Mouse (Mus musculus): ENCODE measurements around the gene Mfsd14b.

Gene Mfsd14b

DNA sequence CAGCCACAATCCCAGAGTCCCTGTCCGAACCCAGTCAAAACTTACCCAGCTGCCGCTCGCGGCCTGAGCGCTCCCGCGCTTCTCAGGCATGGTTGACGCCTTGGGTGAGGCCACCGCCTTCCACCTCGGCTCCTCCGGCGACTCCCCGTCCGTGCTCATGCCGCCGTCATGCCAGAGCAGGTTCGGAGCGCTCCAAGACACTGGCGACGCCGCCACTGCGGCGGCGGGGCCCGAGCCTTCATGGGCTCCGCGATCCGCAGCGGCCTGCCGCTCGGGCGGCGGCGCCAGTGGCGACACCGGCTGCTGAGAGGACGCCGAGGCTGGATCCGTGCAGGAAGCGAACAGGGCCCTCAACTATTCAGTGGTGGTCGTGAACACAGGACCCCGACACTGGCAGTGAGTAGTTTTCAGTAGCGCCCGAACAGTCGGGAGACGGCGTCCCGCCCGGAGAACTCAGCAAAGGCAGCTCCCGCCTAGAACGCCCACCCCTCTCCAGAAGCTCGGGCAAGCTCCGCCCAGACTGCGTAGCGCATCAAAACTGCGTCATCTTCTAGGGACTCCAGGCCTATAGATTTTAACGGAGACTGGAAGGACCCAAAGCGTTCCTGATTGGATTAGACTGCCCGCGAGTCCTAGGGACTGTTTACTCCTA, at the start of gene Mfsd14b:
Gene Mfsd14b (minus strand): TSS at position 517 of the 652 bp plus-strand sequence.
- DNase-seq (ENCODE audit: low spot score in 2 of 2), result peak; percentile 87 to 93

DNA sequence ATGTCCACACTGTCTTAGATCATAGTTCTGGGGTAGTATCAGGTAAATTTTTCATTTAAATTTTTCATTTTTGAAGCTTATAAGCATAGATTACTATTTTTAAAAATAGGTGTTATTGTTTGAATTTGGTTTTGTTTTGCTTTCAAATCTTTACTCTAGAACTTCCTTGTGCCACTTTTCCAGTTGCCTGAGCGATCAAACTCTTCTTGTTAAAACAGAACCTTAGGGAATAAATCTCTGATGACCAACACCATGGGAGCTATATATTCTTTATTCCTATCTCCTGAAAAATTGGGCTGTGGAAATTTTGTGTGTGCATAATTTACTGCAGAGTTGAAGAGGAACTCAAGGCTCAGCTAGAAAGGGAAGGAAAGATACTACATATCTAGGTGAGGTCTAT, 37.2 kb upstream of the Mfsd14b start, which contains the start of gene Olfr466:
Gene Olfr466 (plus strand): TSS at position 301 of the 400 bp plus-strand sequence.
- DNase-seq (ENCODE audit: low spot score in 2 of 2), result no peak

- no peak for DNase-seq (ENCODE audit: low spot score in 2 of 2)
Measured at GRCm38 (mm10) chr13:65137789-65138188, 25.0 kb upstream of the Mfsd14b start, which contains the start of gene Olfr465-ps1. Gene Olfr465-ps1 (plus strand): TSS chr13:65138089.

DNA sequence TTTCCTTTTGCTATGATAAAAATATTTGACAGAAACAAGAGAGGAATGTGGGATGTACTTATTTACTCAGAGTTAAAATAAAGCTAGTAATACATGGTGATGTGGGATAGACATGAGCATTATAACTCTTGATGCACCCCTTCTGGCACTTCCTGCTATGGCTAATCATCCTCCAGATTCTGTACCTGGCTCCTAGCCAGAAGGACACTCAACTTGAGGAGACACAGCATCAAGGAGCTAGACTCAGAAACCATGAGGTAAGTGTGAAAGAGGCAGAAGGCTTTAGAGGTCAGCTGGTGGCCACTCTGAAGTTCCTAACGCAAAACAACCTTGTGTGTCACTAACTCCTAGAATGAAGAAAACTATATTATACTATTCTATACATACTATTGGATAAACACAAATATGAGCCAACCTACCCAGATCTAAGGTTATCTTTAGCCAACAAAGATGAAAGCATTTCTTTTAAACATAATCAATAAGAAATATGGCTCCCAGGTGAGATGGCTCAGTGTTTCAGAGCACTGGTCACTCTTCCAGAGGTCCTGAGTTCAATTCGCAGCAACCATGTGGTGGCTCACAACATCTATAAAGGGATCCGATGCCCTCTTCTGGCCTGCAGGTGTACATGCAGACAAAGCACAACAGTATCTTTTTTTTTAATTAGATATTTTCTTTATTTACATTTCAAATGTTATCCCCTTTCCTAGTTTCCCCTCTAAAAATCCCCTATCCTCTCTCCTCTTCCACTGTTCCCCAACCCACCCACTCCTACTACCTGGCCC, 14.5 kb upstream of the Mfsd14b start:
- DNase-seq (ENCODE audit: low spot score in 2 of 2), result no peak

DNA sequence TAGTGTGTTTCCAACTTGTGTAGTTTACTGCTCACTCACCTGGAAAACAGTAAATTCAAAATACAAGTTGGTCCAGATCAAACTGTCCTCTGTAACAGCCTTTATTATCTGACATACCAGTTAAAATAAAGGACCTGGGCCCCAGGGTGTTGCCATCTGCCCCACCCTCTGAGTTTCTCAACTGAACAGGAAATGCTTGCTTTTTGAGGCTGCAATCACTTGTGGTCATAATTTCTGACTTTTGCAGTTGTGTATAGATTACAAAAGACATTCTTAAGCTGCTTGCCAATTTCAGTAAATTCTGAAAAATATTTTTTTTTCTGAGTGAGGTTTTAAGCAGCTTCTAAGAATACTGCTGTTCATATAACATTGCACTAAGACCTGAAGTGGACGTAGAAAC, 9.3 kb upstream of the Mfsd14b start:
- no peak for DNase-seq (ENCODE audit: low spot score in 2 of 2)

GRCm38 (mm10) chr13:65120984-65121383, 8.2 kb upstream of the Mfsd14b start:
- no peak for DNase-seq (ENCODE audit: low spot score in 2 of 2)

DNA sequence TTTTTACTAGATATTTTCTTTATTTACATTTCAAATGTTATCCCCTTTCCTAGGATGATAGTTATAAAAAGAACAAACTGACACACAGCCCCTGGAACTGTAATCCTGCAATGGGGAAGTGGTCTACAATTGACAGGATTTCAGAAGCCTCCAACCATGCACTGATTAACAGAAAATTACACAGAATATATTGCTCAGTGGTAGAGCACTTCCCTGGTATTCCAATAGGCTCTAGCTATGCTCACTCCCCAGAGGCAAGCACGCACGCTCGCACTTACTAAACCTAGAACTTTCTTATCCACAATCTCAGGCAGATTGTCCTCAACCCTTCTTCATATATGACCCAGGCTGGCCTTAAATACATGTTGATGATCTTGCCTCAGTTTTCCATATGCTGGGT, 464 bp upstream of the Mfsd14b start:
- no peak for DNase-seq (ENCODE audit: low spot score in 2 of 2)

DNA sequence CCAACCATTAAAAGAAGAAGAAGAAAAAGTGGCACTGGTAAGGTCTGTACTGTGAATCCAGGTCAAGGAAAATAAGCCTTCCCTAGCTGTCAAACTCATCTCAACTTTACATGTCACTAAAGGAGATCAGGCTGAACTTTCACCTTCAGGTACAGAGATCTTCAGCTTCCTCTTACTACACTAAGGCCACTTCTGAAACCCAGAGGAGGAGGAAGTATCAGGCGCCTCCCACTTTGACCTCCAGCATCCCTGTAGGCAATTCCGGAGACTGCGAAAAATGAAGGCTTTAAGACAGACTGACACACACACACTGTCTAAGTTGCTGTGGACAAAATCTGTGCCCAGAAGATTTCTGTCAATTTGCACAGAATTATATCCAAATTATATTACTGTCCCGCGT, 814 bp downstream of the Mfsd14b start:
- DNase-seq (ENCODE audit: low spot score in 2 of 2), result no peak

DNA sequence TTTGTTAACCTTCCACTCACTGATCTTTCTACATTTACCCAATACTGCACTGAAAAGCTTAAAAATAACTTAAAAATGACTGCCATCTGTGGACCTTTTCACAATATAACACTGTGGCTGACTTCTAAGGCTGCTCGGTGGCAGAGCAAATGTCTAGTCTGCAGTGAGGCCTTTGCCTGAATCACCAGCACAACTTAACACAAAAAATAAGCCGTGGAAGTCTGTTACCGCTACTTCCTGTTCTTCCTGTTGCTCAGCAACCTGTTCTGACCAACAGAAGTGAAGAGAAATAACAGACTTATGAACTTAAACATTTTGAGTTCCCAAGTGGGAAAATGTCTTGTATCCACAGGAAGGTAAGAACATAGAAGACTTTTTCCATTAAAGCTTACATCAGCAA, 11.5 kb downstream of the Mfsd14b start:
- no peak for DNase-seq (ENCODE audit: low spot score in 2 of 2)

DNA sequence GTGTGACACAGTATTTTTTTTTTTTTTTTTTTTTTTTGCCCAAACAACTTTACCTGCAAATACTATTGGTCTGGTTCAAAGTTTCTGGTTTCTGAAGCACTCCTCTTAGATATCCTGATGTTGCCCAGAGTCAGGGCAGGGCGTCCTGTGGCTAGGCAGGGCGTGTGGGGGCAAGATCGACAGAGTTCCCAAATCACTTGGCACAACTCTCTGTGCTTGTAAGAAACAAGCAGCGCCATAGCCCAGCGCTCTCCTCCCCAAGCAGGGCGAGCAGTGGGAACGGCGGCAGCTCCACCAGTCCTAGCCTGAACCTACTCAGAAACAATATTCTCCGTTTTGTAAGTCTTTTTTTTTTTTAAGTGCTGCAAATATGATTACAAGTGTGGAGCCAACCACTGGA, 12.1 kb downstream of the Mfsd14b start:
- DNase-seq (ENCODE audit: low spot score in 2 of 2), result no peak

GRCm38 (mm10) chr13:65097018-65097417, 15.8 kb downstream of the Mfsd14b start:
- no peak for DNase-seq (ENCODE audit: low spot score in 2 of 2)

DNA sequence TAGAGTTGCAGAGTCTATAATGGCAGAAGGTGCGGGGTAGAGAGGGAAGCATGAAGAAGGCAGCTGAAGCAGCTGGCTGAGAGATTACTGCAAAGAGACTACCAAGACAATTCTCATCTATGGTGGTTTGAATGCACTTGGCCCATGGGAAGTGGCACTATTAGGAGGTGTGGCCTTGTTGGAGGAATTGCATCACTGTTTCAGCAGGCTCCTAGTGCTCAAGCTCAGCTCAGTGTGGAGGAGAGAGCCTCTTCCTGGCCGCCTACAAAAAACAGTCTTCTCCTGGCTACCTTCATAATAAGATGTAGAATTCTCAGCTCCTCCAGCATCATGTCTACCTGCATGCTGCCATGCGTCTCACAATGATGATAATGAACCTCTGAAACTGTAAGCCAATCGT, 16.9 kb downstream of the Mfsd14b start:
- no peak for DNase-seq (ENCODE audit: low spot score in 2 of 2)

GRCm38 (mm10) chr13:65069969-65070368, 42.8 kb downstream of the Mfsd14b start:
- no peak for DNase-seq (ENCODE audit: low spot score in 2 of 2)

DNA sequence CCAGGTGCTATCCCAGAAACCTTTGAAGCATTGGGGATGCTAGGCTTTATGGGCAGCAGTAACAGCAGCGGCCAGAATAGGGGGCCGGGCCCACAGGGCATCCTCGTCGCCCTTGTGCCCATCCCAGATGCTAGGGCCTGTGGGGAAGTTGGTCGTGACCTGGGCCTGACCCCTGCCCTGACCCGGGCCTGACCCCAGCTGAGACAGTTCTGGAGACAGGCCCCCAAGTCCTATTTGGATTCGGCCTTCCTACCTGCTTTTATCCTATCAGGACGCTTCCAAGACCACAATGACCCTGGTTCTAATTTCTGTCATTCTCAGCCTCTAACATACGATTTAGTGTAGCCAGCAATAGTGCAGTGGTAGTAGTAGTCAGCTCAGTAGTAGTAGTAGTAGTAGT, 60.1 kb downstream of the Mfsd14b start, which contains the start of gene Prss47:
Gene Prss47 (minus strand): TSS at position 101 of the 400 bp plus-strand sequence.
- no peak for DNase-seq (ENCODE audit: low spot score in 2 of 2)

DNA sequence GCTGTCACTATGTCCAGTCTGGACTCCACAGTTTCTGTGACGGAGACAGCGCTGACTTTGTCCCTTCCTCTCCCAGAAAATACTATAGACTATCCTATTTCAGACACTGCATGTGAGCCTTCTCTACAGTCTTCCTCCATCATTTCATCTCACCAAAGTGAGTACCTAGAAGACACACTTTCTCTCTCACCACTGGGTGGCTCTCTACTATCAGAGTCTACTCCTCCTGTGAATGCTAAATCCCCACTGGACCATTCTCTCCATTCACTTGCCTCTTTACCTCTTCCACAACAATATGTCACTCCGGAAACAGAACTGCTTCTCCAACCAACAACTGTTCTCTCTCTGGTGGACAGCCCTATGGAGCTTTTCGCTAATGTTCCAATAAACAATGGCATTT, 77.7 kb downstream of the Mfsd14b start:
- no peak for DNase-seq (ENCODE audit: low spot score in 2 of 2)

DNA sequence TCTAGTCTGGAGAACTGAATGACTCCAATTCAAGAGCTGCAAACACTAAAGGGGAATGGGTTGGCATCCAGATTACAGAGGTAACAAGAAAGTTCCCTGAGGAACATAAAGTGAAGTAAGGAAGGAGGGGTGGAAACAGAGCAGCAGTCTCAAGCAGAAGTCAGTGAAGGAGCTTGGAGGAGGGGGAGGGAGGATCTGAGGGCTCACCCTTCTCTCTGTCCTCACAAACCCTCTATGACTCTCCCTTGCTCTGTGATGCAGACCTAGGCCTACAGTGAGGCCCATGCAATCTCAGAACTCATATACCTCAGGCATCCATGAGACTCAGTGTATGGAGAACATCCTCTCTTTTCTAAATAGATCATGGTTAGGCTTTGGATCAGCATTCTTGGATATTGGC, 80.0 kb downstream of the Mfsd14b start, which contains the start of gene Spata31d1c:
Gene Spata31d1c (plus strand): TSS at position 301 of the 400 bp plus-strand sequence.
- DNase-seq (ENCODE audit: low spot score in 2 of 2), result no peak

Data from right cerebral cortex, postnatal 36 days (tissue).